Mouse (Mus musculus) adrenal gland, adult 8-10 months (tissue): Measurements from ENCODE around the gene Tmem234. TPM values are rescaled to one million over a fixed set of nuclear protein-coding genes. Genes with fewer than 3 reads are reported as not detected.

Source experiments
- DNase-seq: peaks from one replicate; pipeline ENCODE4 v3.0.0; 2022
- total RNA-seq, 4 experiments: library from RNA; stranded (reverse); gene quantifications; 2 replicates each; pipeline ENCODE4 v1.2.4; 2022

Tmem234 gene
- total RNA-seq, 4 experiments from 2014 or later, result 104 to 120 (median 109) TPM

- DNase-seq, result no peak
These were observed 22.5 kb downstream of the Tmem234 start for GRCm38 (mm10) chr4:129622803-129623535.

GRCm38 (mm10) chr4:129623681-129624091 is 23.2 kb downstream of the Tmem234 start, which contains the start of gene Ccdc28b:
Gene Ccdc28b, minus strand, starts transcription at chr4:129623947.
- DNase-seq, result no peak

- DNase-seq, result peak; percentile 87
These were observed 24.0 kb downstream of the Tmem234 start for GRCm38 (mm10) chr4:129624281-129625028.

GRCm38 (mm10) chr4:129625029-129625370 is 24.5 kb downstream of the Tmem234 start:
- no peak for DNase-seq

GRCm38 (mm10) chr4:129625496-129625895 is 25.0 kb downstream of the Tmem234 start:
- DNase-seq, result no peak

GRCm38 (mm10) chr4:129626035-129626434 is 25.6 kb downstream of the Tmem234 start:
- DNase-seq, result no peak

- DNase-seq, result no peak
These were observed 30.5 kb downstream of the Tmem234 start for GRCm38 (mm10) chr4:129630944-129631343.

- DNase-seq, result no peak
These were observed 31.4 kb downstream of the Tmem234 start for GRCm38 (mm10) chr4:129631867-129632266.

- no peak for DNase-seq
These were observed 33.4 kb downstream of the Tmem234 start for GRCm38 (mm10) chr4:129633852-129634251.

- no peak for DNase-seq
These were observed 38.8 kb downstream of the Tmem234 start for GRCm38 (mm10) chr4:129639221-129639620.

- DNase-seq, result no peak
These were observed 39.7 kb downstream of the Tmem234 start for GRCm38 (mm10) chr4:129640101-129640637.

- DNase-seq, result peak; percentile 96
These were observed 40.4 kb downstream of the Tmem234 start, which contains the start of gene Txlna for GRCm38 (mm10) chr4:129640638-129641467. Gene Txlna, minus strand, starts transcription at chr4:129641065.

GRCm38 (mm10) chr4:129641756-129642155 is 41.3 kb downstream of the Tmem234 start:
- no peak for DNase-seq

GRCm38 (mm10) chr4:129645204-129645603 is 44.7 kb downstream of the Tmem234 start:
- no peak for DNase-seq

- DNase-seq, result no peak
These were observed 48.2 kb downstream of the Tmem234 start for GRCm38 (mm10) chr4:129648656-129649055.

GRCm38 (mm10) chr4:129650359-129650758 is 49.9 kb downstream of the Tmem234 start:
- no peak for DNase-seq

- no peak for DNase-seq
These were observed 54.3 kb downstream of the Tmem234 start for GRCm38 (mm10) chr4:129654770-129655169.

- no peak for DNase-seq
These were observed 61.1 kb downstream of the Tmem234 start for GRCm38 (mm10) chr4:129661584-129661983.

- no peak for DNase-seq
These were observed 61.9 kb downstream of the Tmem234 start for GRCm38 (mm10) chr4:129662255-129662813.

- peak; percentile 40 for DNase-seq
These were observed 71.1 kb downstream of the Tmem234 start for GRCm38 (mm10) chr4:129671491-129672082.

GRCm38 (mm10) chr4:129672083-129672877 is 71.8 kb downstream of the Tmem234 start, which contains the start of gene Kpna6:
Gene Kpna6, minus strand, starts transcription at chr4:129672767.
- DNase-seq, result peak; percentile 86
